Mouse (Mus musculus): Measurements from ENCODE around the gene Slc35c2.

Slc35c2 gene

DNA sequence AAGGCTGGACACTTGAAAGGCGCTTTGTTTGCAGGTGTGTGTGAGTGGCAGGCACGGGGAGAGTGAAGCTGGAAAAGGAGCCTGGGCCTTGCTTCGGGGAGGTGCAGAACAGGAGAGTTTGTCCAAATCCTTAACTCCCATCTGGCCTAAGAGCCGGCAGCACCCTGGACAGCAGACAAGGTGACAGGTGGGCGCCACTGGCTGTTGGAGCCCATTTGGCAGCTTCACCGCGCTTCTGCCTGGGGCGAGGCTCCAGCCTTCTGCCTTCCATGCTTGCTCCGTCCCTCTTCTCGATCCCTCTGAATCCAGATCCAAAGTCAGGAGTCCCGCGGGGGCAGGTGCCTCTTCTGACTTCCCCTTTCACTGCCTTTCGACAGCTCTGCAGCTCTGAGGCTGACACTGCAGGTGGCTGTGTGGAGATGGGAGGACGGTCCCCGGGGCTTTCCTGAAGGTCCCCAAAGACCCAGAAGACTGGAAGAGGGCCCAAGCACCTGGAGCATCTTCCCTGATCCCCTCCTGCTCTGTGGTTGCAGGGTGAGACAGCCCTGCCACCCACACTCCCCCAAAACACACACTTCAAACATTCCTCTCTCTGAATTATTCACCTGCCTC is 48.0 kb downstream of the Slc35c2 start:
- DNase-seq (ENCODE audit: low read depth, low spot score): peak; percentile 50

DNA sequence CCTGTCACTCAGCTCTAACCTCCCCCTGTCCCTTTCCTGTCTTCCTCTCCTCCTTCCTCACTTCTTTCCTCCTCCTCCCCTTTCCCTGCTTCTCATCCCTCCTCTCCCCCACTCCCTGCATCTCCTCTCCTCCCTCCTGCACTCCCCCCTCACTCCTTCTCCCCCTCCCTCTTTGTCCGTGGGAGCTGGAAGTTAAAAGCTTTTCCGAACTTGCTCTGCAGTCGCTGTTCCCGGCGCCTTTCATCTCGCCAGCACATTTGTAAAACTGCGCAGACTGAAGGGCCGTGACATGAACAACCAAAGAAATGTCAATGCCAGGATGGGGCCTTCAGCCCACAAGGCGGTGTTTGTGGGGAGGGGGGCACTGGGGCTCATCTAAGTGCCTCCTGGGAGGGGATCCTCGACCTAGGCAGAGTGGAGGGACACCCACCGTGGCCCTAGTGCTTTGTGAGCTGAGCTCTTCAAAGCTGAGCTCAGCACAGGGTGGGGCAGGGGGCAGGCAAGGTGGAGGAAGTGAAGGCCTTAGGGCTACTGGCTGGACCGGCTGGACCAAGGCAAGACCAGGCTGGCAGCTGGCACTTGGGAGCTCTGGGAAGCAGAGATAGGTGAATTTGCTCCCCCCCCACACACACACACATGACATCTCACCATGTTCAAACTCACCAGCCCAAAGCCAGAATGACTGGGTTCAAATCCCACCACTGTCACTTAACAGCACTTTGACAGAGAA is 49.1 kb downstream of the Slc35c2 start:
- DNase-seq (ENCODE audit: low read depth, low spot score): no peak

- peak; percentile 67 for DNase-seq (ENCODE audit: low read depth, low spot score)
Measured at GRCm38 (mm10) chr2:165234613-165235291, 52.9 kb downstream of the Slc35c2 start, which contains the start of gene Cdh22. TSS of gene Cdh22 (minus strand) at chr2:165234853.

DNA sequence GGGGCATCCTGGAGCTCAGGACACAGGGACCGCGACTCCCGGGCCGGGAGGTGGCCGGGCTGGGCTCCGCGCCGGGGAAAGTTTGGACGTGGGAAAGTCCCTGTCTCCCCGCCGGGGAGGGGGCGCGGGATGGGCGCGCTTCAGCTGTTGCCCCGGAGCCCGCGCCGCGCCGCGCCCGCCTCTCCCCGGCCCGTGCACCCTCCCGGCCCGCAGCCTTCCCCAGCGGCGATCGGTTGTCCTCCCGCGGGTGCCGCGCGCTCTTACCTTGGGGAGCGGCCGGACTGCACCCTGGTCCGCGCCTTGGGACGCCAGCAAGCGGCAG is 53.4 kb downstream of the Slc35c2 start:
- DNase-seq (ENCODE audit: low read depth, low spot score): no peak

DNA sequence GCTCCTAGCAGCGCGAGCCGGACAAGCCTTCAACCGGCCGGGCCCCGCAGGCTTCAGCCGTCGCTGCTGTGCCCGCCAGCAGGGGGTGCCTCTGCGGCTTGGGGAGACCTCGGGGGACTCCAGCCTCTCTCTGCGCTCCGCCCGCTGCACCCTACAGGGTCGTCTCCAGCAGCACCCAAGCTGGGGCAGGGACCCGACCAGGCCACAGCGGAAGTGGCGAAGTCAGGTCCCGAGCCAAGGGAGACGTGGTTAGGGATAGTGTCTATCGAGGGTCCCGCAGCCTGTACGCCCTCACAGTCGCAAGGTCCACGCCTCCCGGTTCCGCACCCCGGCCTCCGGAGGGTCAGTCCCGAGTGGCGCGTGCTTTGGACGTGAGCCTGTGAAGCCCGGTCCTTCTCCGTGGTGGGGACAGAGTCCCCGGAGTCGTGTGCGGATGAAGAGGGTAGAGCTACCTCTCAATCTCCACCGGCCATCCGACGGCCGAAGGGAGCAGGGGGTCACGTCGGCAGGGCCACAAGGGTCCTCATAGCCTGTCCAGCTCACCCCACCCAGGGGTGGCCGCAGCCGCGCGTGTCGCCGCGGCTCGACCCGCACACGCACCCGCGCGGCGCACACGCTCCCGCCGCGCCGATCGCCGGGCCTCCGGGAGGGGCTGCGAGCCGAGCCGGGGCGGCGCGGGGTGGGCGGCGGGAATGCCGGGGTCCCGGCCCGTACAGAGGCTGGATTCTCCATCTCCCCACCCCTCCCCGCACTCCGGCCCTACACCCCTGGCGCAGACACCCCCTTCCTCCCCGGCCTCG is 54.0 kb downstream of the Slc35c2 start:
- no peak for DNase-seq (ENCODE audit: low read depth, low spot score)

DNA sequence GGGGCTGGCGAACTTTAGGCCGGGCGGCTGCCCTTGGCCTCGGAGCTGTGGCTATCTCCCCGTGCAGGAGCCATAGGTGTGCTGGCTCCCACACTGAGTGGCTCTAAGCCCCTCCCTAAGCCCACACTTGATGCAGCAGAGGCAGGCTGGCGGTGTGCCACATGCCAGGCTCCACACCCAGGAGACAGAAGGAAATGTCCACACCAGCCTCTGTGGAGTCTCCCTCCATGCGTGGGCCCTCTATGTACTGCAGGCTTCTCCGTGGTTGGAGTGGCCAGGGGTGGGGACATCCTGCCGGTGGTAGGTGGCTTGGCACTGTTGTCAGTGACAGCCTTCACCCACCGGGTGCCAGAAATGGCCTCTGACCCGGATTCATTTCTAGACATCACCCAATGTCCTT is 58.6 kb downstream of the Slc35c2 start:
- no peak for DNase-seq (ENCODE audit: low read depth, low spot score)
